Mouse (Mus musculus): Measurements from ENCODE around the gene Actn4.

Gene Actn4

GRCm38 (mm10) chr7:28950346-28951037, 11.6 kb downstream of the Actn4 start:
- in situ Hi-C loops (cut with MboI, MseI), result no loop called here

GRCm38 (mm10) chr7:28949298-28949697, 12.8 kb downstream of the Actn4 start:
- in situ Hi-C loops (cut with MboI, MseI), result no loop called here

- in situ Hi-C loops (cut with MboI, MseI), result no loop called here
Observed at GRCm38 (mm10) chr7:28948746-28949145, 13.4 kb downstream of the Actn4 start.

- in situ Hi-C loops (cut with MboI, MseI), result no loop called here
Observed at GRCm38 (mm10) chr7:28946271-28946610, 15.9 kb downstream of the Actn4 start.

GRCm38 (mm10) chr7:28945416-28946270, 16.5 kb downstream of the Actn4 start:
- in situ Hi-C loops (cut with MboI, MseI), result no loop called here

GRCm38 (mm10) chr7:28944756-28945415, 17.3 kb downstream of the Actn4 start:
- in situ Hi-C loops (cut with MboI, MseI), result no loop called here

- in situ Hi-C loops (cut with MboI, MseI), result no loop called here
Observed at GRCm38 (mm10) chr7:28943451-28944180, 18.5 kb downstream of the Actn4 start.

GRCm38 (mm10) chr7:28941542-28941941, 20.6 kb downstream of the Actn4 start:
- in situ Hi-C loops (cut with MboI, MseI), result no loop called here

GRCm38 (mm10) chr7:28941129-28941528, 21.0 kb downstream of the Actn4 start:
- in situ Hi-C loops (cut with MboI, MseI), result no loop called here

GRCm38 (mm10) chr7:28939418-28940183, 22.5 kb downstream of the Actn4 start:
- in situ Hi-C loops (cut with MboI, MseI), result no loop called here

GRCm38 (mm10) chr7:28938654-28939053, 23.5 kb downstream of the Actn4 start:
- in situ Hi-C loops (cut with MboI, MseI), result no loop called here

GRCm38 (mm10) chr7:28936787-28937186, 25.4 kb downstream of the Actn4 start:
- in situ Hi-C loops (cut with MboI, MseI), result no loop called here

- in situ Hi-C loops (cut with MboI, MseI), result no loop called here
Observed at GRCm38 (mm10) chr7:28933825-28934224, 28.3 kb downstream of the Actn4 start.

- in situ Hi-C loops (cut with MboI, MseI), result no loop called here
Observed at GRCm38 (mm10) chr7:28932421-28933041, 29.6 kb downstream of the Actn4 start.

GRCm38 (mm10) chr7:28931695-28932039, 30.5 kb downstream of the Actn4 start:
- in situ Hi-C loops (cut with MboI, MseI), result no loop called here

- in situ Hi-C loops (cut with MboI, MseI), result no loop called here
Observed at GRCm38 (mm10) chr7:28931032-28931694, 31.0 kb downstream of the Actn4 start.

- in situ Hi-C loops (cut with MboI, MseI), result no loop called here
Observed at GRCm38 (mm10) chr7:28930320-28931031, 31.7 kb downstream of the Actn4 start.

- in situ Hi-C loops (cut with MboI, MseI), result no loop called here
Observed at GRCm38 (mm10) chr7:28929381-28929780, 32.8 kb downstream of the Actn4 start.

GRCm38 (mm10) chr7:28926172-28926571, 36.0 kb downstream of the Actn4 start:
- in situ Hi-C loops (cut with MboI, MseI), result no loop called here

GRCm38 (mm10) chr7:28925317-28925716, 36.8 kb downstream of the Actn4 start:
- in situ Hi-C loops (cut with MboI, MseI), result no loop called here
